19 mouse cellular contexts compared by ENCODE assay signal in the genomic region with DNA sequence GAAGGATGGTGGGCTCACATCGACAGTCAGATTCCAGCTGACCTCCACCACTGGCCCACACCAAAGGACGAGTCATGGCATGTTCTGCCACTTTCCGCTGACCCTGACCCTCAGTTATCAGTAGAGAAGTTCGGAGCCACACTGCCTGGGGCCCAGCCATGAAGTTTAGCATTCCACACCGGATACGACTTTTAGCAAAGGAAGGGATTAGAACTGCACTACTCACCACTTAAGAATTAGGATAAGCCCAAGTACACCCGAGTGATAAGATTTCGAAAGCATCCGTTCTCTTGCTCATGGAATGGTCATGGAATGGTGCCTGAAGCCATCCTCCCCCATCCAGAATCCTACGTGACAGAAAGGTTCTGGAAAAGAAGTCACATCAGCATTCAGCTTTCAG.
A peak's percentile ranks its signal among the peaks of the same experiment; 100 is the strongest.
DNase-seq lines count a peak whose midpoint lies in the region; ATAC-seq and TF ChIP-seq lines count a peak whose summit lies in the region.
"Had no signal": no experiment of that assay in that cellular context is flagged by ENCODE, and none has a peak within 500 bp of the region (broad histone marks: within the 10 kb centered on the region; RNA-seq: fewer than 3 reads in every experiment).

No protein-coding gene starts in this region.

- no peak for ATAC-seq in liver, embryonic 11.5 days (replicated peaks; ENCODE audit: low FRiP score)
- ATAC-seq in heart, postnatal 0 days (ENCODE audit: insufficient read depth, low read depth) = peak; percentile 76
- ATAC-seq: intestine, postnatal 0 days had no signal

- H3K27ac ChIP-seq in liver, adult 2 months (replicated peaks; ENCODE audit: insufficient read depth, low read depth, low read length) = no peak overlapping the region
- no peak overlapping the region for H3K27ac ChIP-seq in liver, embryonic 11.5 days (ENCODE audit: low read depth, low read length)
- H3K27ac ChIP-seq in heart, postnatal 0 days (ENCODE audit: low read depth) = no peak overlapping the region; the same call in 1 of the 2 replicates
- H3K27ac ChIP-seq: embryonic facial prominence, embryonic 15.5 days; hindbrain, embryonic 14.5 days; limb, embryonic 10.5 days; liver, embryonic 15.5 days; macrophage; midbrain, embryonic 12.5 days had no signal

- H3K79me2 ChIP-seq in liver, adult 2 months (ENCODE audit: control insufficient read depth, insufficient read depth, low read length) = no peaks in the 10 kb centered on the region

- 45% methylated on average over 10 of the region's 10 CpGs for WGBS in liver, adult 2 months
- 45% methylated on average over 10 of the region's 10 CpGs for WGBS in liver, embryonic 11.5 days
- 10% methylated on average over 10 of the region's 10 CpGs for WGBS in heart, postnatal 0 days

- TF ChIP-seq POLR2A in liver, adult 2 months (IDR thresholded peaks at IDR 0.05; ENCODE audit: extremely low read depth, insufficient read depth, low read length) = no peak

- no peak overlapping the region for H3K9ac ChIP-seq in liver, adult 2 months (ENCODE audit: low read depth, low read length)
- H3K9ac ChIP-seq in liver, embryonic 11.5 days (ENCODE audit: low read depth, low read length) = no peak overlapping the region
- no peak overlapping the region for H3K9ac ChIP-seq in heart, postnatal 0 days (replicated peaks; ENCODE audit: low read depth, low read length)
- H3K9ac ChIP-seq: embryonic facial prominence, embryonic 15.5 days; hindbrain, embryonic 14.5 days; liver, embryonic 15.5 days; midbrain, embryonic 12.5 days had no signal

- no peak overlapping the region for H3K4me3 ChIP-seq in liver, adult 2 months (ENCODE audit: insufficient read depth, low read depth, low read length)
- H3K4me3 ChIP-seq in liver, embryonic 11.5 days (ENCODE audit: low read depth, low read length) = no peak overlapping the region
- no peak overlapping the region for H3K4me3 ChIP-seq in heart, postnatal 0 days (ENCODE audit: low read depth, low read length)
- H3K4me3 ChIP-seq: embryonic facial prominence, embryonic 15.5 days; limb, embryonic 10.5 days; liver, embryonic 15.5 days; midbrain, embryonic 12.5 days had no signal

- H3K36me3 ChIP-seq in liver, adult 2 months (ENCODE audit: control insufficient read depth, insufficient read depth, low read length) = no peaks in the 10 kb centered on the region
- no peaks in the 10 kb centered on the region for H3K36me3 ChIP-seq in liver, embryonic 11.5 days (ENCODE audit: control insufficient read depth, insufficient read depth, low read length)
- H3K36me3 ChIP-seq in heart, postnatal 0 days (replicated peaks; ENCODE audit: control insufficient read depth, insufficient read depth, low read length) = no peaks in the 10 kb centered on the region
- H3K36me3 ChIP-seq: embryonic facial prominence, embryonic 15.5 days; limb, embryonic 10.5 days; liver, embryonic 15.5 days; midbrain, embryonic 12.5 days had no signal

- no peak for TF ChIP-seq CTCF in liver, adult 2 months (IDR thresholded peaks at IDR 0.05; ENCODE audit: low read depth, low read length)
- TF ChIP-seq CTCF in heart, postnatal 0 days (IDR thresholded peaks at IDR 0.05; ENCODE audit: low read depth) = no peak

- DNase-seq in liver, adult 2 months (ENCODE audit: extremely low read depth, low read depth, low spot score) = peak; percentile 21
- DNase-seq in liver, embryonic 11.5 days (ENCODE audit: low spot score) = no peak
- DNase-seq in 3T3-L1 (ENCODE audit: low read depth, low spot score) = peak; percentile 33
- peak; percentile 16 to 23 for DNase-seq in heart, adult 9 months (ENCODE audit: low spot score in 2 of 2)
- DNase-seq in heart, postnatal 0 days (ENCODE audit: low spot score) = peak; percentile 69
- DNase-seq in left cerebral cortex, adult 8-10 months (ENCODE audit: low spot score in 2 of 2) = no peak
- no peak for DNase-seq in frontal cortex, postnatal 14 days (ENCODE audit: low spot score in 2 of 2)
- DNase-seq in adrenal gland, postnatal 25 days = no peak
- DNase-seq: cerebellum, adult 9-11 months; layer of hippocampus, postnatal 36 days; right cerebral cortex, postnatal 4 days; thymus, postnatal 25 days had no signal

- no peak for TF ChIP-seq EP300 in heart, postnatal 0 days (IDR thresholded peaks at IDR 0.05; ENCODE audit: low read depth)

- no peaks in the 10 kb centered on the region for H3K27me3 ChIP-seq in liver, adult 2 months (ENCODE audit: control insufficient read depth, insufficient read depth, low read length)
- no peaks in the 10 kb centered on the region; the same call in 1 of the 2 replicates for H3K27me3 ChIP-seq in liver, embryonic 11.5 days (replicated peaks; ENCODE audit: control insufficient read depth, insufficient read depth, low read length)
- no peaks in the 10 kb centered on the region for H3K27me3 ChIP-seq in heart, postnatal 0 days (ENCODE audit: control insufficient read depth, insufficient read depth, low read length)
- H3K27me3 ChIP-seq: embryonic facial prominence, embryonic 15.5 days; liver, embryonic 15.5 days; midbrain, embryonic 12.5 days had no signal

- H3K4me2 ChIP-seq in liver, embryonic 11.5 days = no peak overlapping the region
- peak overlapping the region; percentile 20; the same call in 1 of the 2 replicates for H3K4me2 ChIP-seq in heart, postnatal 0 days (ENCODE audit: low read depth, low read length)
- H3K4me2 ChIP-seq: embryonic facial prominence, embryonic 15.5 days; hindbrain, embryonic 14.5 days; liver, embryonic 15.5 days; midbrain, embryonic 12.5 days had no signal

- H3K4me1 ChIP-seq in liver, adult 2 months (ENCODE audit: control insufficient read depth, insufficient read depth, low read length) = no peaks in the 10 kb centered on the region
- no peaks in the 10 kb centered on the region for H3K4me1 ChIP-seq in liver, embryonic 11.5 days (replicated peaks; ENCODE audit: control insufficient read depth, insufficient read depth, low read length)
- H3K4me1 ChIP-seq in heart, postnatal 0 days (ENCODE audit: control insufficient read depth, insufficient read depth) = 0 out of 2 replicates have a peak, but pooled peaks cover 12% of the 10 kb centered on the region
- H3K4me1 ChIP-seq: embryonic facial prominence, embryonic 15.5 days; limb, embryonic 10.5 days; liver, embryonic 15.5 days; midbrain, embryonic 12.5 days had no signal

- no peaks in the 10 kb centered on the region for H3K9me3 ChIP-seq in liver, embryonic 11.5 days (ENCODE audit: control insufficient read depth, low read length)
- H3K9me3 ChIP-seq in heart, postnatal 0 days (replicated peaks; ENCODE audit: control insufficient read depth, low read length) = no peaks in the 10 kb centered on the region
- H3K9me3 ChIP-seq: embryonic facial prominence, embryonic 15.5 days; limb, embryonic 10.5 days; liver, embryonic 15.5 days; midbrain, embryonic 12.5 days had no signal

Comparison
In these comparisons a context has a peak if more than half of its experiments do, and no peak if none do; other contexts are left out.
1. DNase-seq: peak in liver, adult 2 months (single experiment), 3T3-L1 (single experiment), heart, adult 9 months (2 of 2) and heart, postnatal 0 days (single experiment); none in liver, embryonic 11.5 days (single experiment), left cerebral cortex, adult 8-10 months (0 of 2), frontal cortex, postnatal 14 days (0 of 2) and adrenal gland, postnatal 25 days (single experiment).